Mouse (Mus musculus): ENCODE data around the gene Anxa5.

The Anxa5 gene

GRCm38 (mm10) chr3:36449292-36450165 lies 26.2 kb downstream of the Anxa5 start:
- no peak for DNase-seq (ENCODE audit: low spot score in 2 of 2)

- DNase-seq (ENCODE audit: low spot score in 2 of 2) = no peak
These were observed 28.8 kb downstream of the Anxa5 start for GRCm38 (mm10) chr3:36446918-36447317.

GRCm38 (mm10) chr3:36446506-36446905 lies 29.2 kb downstream of the Anxa5 start:
- no peak for DNase-seq (ENCODE audit: low spot score in 2 of 2)

GRCm38 (mm10) chr3:36446041-36446440 lies 29.7 kb downstream of the Anxa5 start:
- no peak for DNase-seq (ENCODE audit: low spot score in 2 of 2)

- DNase-seq (ENCODE audit: low spot score in 2 of 2) = peak; percentile 48 to 65
These were observed 33.3 kb downstream of the Anxa5 start for GRCm38 (mm10) chr3:36442426-36442825.

GRCm38 (mm10) chr3:36440280-36440679 lies 35.4 kb downstream of the Anxa5 start:
- DNase-seq (ENCODE audit: low spot score in 2 of 2) = no peak

GRCm38 (mm10) chr3:36430360-36430759 lies 45.3 kb downstream of the Anxa5 start:
- no peak for DNase-seq (ENCODE audit: low spot score in 2 of 2)

GRCm38 (mm10) chr3:36427386-36427785 lies 48.3 kb downstream of the Anxa5 start:
- no peak for DNase-seq (ENCODE audit: low spot score in 2 of 2)

- DNase-seq (ENCODE audit: low spot score in 2 of 2) = no peak
These were observed 66.2 kb downstream of the Anxa5 start for GRCm38 (mm10) chr3:36409456-36409855.

GRCm38 (mm10) chr3:36406967-36407366 lies 68.7 kb downstream of the Anxa5 start:
- no peak for DNase-seq (ENCODE audit: low spot score in 2 of 2)

GRCm38 (mm10) chr3:36406340-36406739 lies 69.4 kb downstream of the Anxa5 start:
- DNase-seq (ENCODE audit: low spot score in 2 of 2) = no peak

- DNase-seq (ENCODE audit: low spot score in 2 of 2) = no peak
These were observed 73.8 kb downstream of the Anxa5 start for GRCm38 (mm10) chr3:36401900-36402299.

GRCm38 (mm10) chr3:36400657-36401056 lies 75.0 kb downstream of the Anxa5 start:
- DNase-seq (ENCODE audit: low spot score in 2 of 2) = no peak

Measured in right cerebral cortex, postnatal 10 days (tissue).